8 mouse cellular contexts compared by ENCODE assay signal in the genomic region with DNA sequence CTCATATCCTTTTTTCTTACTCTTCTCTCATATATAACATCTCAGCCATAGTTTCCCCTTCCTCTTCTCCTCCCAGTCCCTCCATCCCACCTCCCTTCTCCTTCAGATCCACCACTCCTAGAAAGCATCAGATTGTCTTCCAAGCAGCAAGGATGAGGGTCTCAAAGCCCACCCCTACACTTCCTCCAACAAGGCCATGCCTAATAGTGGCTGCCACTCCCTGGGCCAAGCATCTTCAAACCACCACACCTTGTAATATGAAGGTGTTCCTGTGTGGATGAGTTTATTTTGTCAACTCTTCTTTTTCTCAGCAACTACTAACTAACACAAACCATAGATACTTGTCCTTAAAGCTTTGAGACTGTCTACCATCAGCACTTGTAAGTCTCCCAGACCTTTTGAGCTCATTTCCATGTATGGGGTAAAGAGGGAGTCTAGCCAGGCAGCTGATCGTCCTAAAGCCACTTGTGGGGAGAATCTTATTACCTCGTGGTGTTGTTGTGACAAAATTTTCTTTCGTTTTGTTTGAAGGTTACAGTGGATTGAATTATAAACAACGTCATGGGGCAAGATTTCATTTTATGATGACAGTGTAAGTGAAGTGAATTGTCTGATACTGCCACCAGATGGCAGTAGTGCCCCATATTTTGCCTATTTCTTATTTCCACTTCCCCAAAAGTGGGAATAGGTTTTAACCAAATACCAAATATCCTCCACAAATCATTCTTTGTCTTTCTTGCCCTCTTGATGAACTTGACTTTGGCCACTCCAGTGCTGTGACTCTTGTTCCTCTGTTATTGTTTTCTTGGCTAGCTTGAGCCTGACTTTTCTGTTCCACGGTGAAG. TPM values are rescaled to one million over a fixed set of nuclear protein-coding genes. Genes with fewer than 3 reads are reported as not detected.
DNase-seq lines count a peak whose midpoint lies in the region; ATAC-seq and TF ChIP-seq lines count a peak whose summit lies in the region.

No protein-coding gene starts in this region.

- no peaks in the 10 kb centered on the region for H3K36me3 ChIP-seq in MEL (ENCODE audit: control insufficient read depth in 1 of 2, insufficient read depth in 2 of 2, low read length in 2 of 2)
- H3K36me3 ChIP-seq in intestine, postnatal 0 days (ENCODE audit: control insufficient read depth, insufficient read depth) = peaks cover 8% of the 10 kb centered on the region; the same call in 1 of the 2 replicates
- 0 out of 2 replicates have a peak, but pooled peaks cover 5% of the 10 kb centered on the region for H3K36me3 ChIP-seq in liver, postnatal 0 days (replicated peaks; ENCODE audit: insufficient read depth, low read length)
- peaks cover 9% of the 10 kb centered on the region; the same call in 1 of the 2 replicates for H3K36me3 ChIP-seq in neural tube, embryonic 15.5 days

- no peaks in the 10 kb centered on the region for H3K4me1 ChIP-seq in MEL (ENCODE audit: control insufficient read depth in 1 of 2, insufficient read depth in 2 of 2, low read length in 2 of 2)
- peaks cover 7% of the 10 kb centered on the region; the same call in 1 of the 2 replicates for H3K4me1 ChIP-seq in intestine, postnatal 0 days (replicated peaks; ENCODE audit: control insufficient read depth, insufficient read depth, low read length)
- no peaks in the 10 kb centered on the region for H3K4me1 ChIP-seq in liver, postnatal 0 days (ENCODE audit: insufficient read depth)
- H3K4me1 ChIP-seq in neural tube, embryonic 15.5 days = no peaks in the 10 kb centered on the region

- TF ChIP-seq POLR2A in MEL (IDR thresholded peaks at IDR 0.05; ENCODE audit: control insufficient read depth in 1 of 2, insufficient read depth in 1 of 2, low read depth in 1 of 2, low read length in 2 of 2, poor library complexity in 1 of 2) = no peak

- no peaks in the 10 kb centered on the region for H3K27me3 ChIP-seq in MEL (ENCODE audit: control insufficient read depth in 1 of 2, insufficient read depth in 2 of 2, low read length in 2 of 2)
- no peaks in the 10 kb centered on the region for H3K27me3 ChIP-seq in intestine, postnatal 0 days (replicated peaks; ENCODE audit: control insufficient read depth, insufficient read depth, low read length)
- H3K27me3 ChIP-seq in liver, postnatal 0 days (ENCODE audit: insufficient read depth, low read length) = no peaks in the 10 kb centered on the region
- H3K27me3 ChIP-seq in neural tube, embryonic 15.5 days (replicated peaks) = peaks cover 26% of the 10 kb centered on the region

- no peak overlapping the region for H3K9ac ChIP-seq in MEL (ENCODE audit: control insufficient read depth, low read depth, low read length, poor library complexity, severe bottlenecking)
- no peak overlapping the region for H3K9ac ChIP-seq in intestine, postnatal 0 days (ENCODE audit: low read depth, low read length)
- no peak overlapping the region for H3K9ac ChIP-seq in liver, postnatal 0 days (replicated peaks)
- H3K9ac ChIP-seq in neural tube, embryonic 15.5 days (replicated peaks) = no peak overlapping the region

- no peak overlapping the region for H3K4me3 ChIP-seq in MEL (ENCODE audit: control insufficient read depth in 1 of 2, insufficient read depth in 1 of 2, low read depth in 2 of 2, low read length in 2 of 2)
- H3K4me3 ChIP-seq in intestine, postnatal 0 days (ENCODE audit: low read depth, low read length) = no peak overlapping the region
- H3K4me3 ChIP-seq in liver, postnatal 0 days (ENCODE audit: low read depth, low read length) = no peak overlapping the region
- no peak overlapping the region for H3K4me3 ChIP-seq in neural tube, embryonic 15.5 days (replicated peaks)

- peak; percentile 62 for DNase-seq in cerebellum, adult 11 months
- peak; percentile 77 for DNase-seq in MEL (ENCODE audit: low read depth, low spot score)
- DNase-seq in cerebellum, adult 9-10 months = peak; percentile 83
- DNase-seq in liver, postnatal 0 days = peak; percentile 55

- TF ChIP-seq RAD21 in MEL (IDR thresholded peaks at IDR 0.05; ENCODE audit: low read depth, low read length) = peak; percentile 94

- H3K4me2 ChIP-seq in intestine, postnatal 0 days (replicated peaks; ENCODE audit: low read depth) = 0 out of 2 replicates have a peak overlapping the region, but pooled peaks have one; percentile 6
- H3K4me2 ChIP-seq in liver, postnatal 0 days (ENCODE audit: low read depth, low read length) = no peak overlapping the region
- H3K4me2 ChIP-seq in neural tube, embryonic 15.5 days = no peak overlapping the region

- WGBS in intestine, postnatal 0 days = 15% methylated on average over 5 of the region's 5 CpGs
- 21% methylated on average over 5 of the region's 5 CpGs for WGBS in liver, postnatal 0 days (ENCODE audit: insufficient replicate concordance)
- 15% methylated on average over 5 of the region's 5 CpGs for WGBS in neural tube, embryonic 15.5 days

- ATAC-seq in cerebellum, adult (ENCODE audit: insufficient number of reproducible peaks, low FRiP score, low TSS enrichment) = no peak
- ATAC-seq in frontal cortex, adult (ENCODE audit: low TSS enrichment) = peak; percentile 67
- peak; percentile 32; the same call in 1 of the 2 replicates for ATAC-seq in intestine, postnatal 0 days
- ATAC-seq in liver, postnatal 0 days = no peak
- ATAC-seq in neural tube, embryonic 15.5 days (ENCODE audit: low FRiP score) = 0 out of 2 replicates have a peak, but pooled peaks have one; percentile 49

- H3K9me3 ChIP-seq in MEL (replicated peaks; ENCODE audit: insufficient read depth, low read length) = no peaks in the 10 kb centered on the region
- no peaks in the 10 kb centered on the region for H3K9me3 ChIP-seq in intestine, postnatal 0 days (ENCODE audit: control insufficient read depth)
- no peaks in the 10 kb centered on the region for H3K9me3 ChIP-seq in liver, postnatal 0 days (ENCODE audit: low read length)
- no peaks in the 10 kb centered on the region for H3K9me3 ChIP-seq in neural tube, embryonic 15.5 days (replicated peaks)

- H3K79me2 ChIP-seq in MEL (ENCODE audit: control insufficient read depth, insufficient read depth, low read length, poor library complexity) = no peaks in the 10 kb centered on the region

- H3K27ac ChIP-seq in MEL (ENCODE audit: control insufficient read depth, low read depth, low read length) = no peak overlapping the region
- no peak overlapping the region for H3K27ac ChIP-seq in intestine, postnatal 0 days (ENCODE audit: low read depth, low read length)
- no peak overlapping the region for H3K27ac ChIP-seq in liver, postnatal 0 days (ENCODE audit: low read depth)
- H3K27ac ChIP-seq in neural tube, embryonic 15.5 days (replicated peaks) = no peak overlapping the region

- TF ChIP-seq EP300 in MEL (IDR thresholded peaks at IDR 0.05; ENCODE audit: low read depth in 1 of 2, low read length in 2 of 2) = no peak
- TF ChIP-seq EP300 in liver, postnatal 0 days (IDR thresholded peaks at IDR 0.05; ENCODE audit: low read depth) = no peak

- peak; percentile 7 to 90 (median 69); a peak in 4 of 6 replicates for TF ChIP-seq CTCF in MEL (IDR thresholded peaks at IDR 0.05 in 2 of 3, conservative IDR thresholded peaks at IDR 0.05 in 1 of 3; ENCODE audit: control insufficient read depth in 1 of 3, insufficient read depth in 1 of 3, low read depth in 2 of 3, low read length in 3 of 3, poor library complexity in 1 of 3, severe bottlenecking in 1 of 3)
- TF ChIP-seq CTCF in intestine, postnatal 0 days (IDR thresholded peaks at IDR 0.05; ENCODE audit: low read depth) = peak; percentile 87
- TF ChIP-seq CTCF in liver, postnatal 0 days (IDR thresholded peaks at IDR 0.05; ENCODE audit: low read depth) = peak; percentile 84

TF ChIP-seq in MEL, 35 proteins besides CTCF, POLR2A, EP300 and RAD21:
- TF ChIP-seq ZC3H11A (IDR thresholded peaks at IDR 0.05; ENCODE audit: low read depth, low read length) (peak; percentile 88), ZKSCAN1 (IDR thresholded peaks at IDR 0.05; ENCODE audit: low read depth, low read length) (no peak), SMC3 (IDR thresholded peaks at IDR 0.05; ENCODE audit: low read depth, low read length) (peak; percentile 87)

RNA-seq across cellular contexts. Expression of a gene that starts 14.6 kb away (rescaled TPM):
- 32.0 and 36.3 TPM in 2 replicates for total RNA-seq in MEL (2012; rRNA removed)
- 10 to 100 TPM in 1 of 2 experiments, not detected in 1; 40.9 TPM for polyA plus RNA-seq in MEL (2012; ENCODE audit: insufficient read depth in 1 of 2, insufficient read length in 2 of 2, low read depth in 1 of 2, low replicate concordance in 2 of 2, missing spikeins in 1 of 2)
- 16.3 and 16.6 TPM in 2 replicates for polyA plus RNA-seq in intestine, postnatal 0 days (2015; fragmentation: Nextera tagmentation; extraction: Ambion mirVana)
- polyA plus RNA-seq in liver, postnatal 0 days (2015; fragmentation: Nextera tagmentation; extraction: Ambion mirVana) = 7.3 and 8.6 TPM in 2 replicates
- 17.9 and 19.4 TPM in 2 replicates for polyA plus RNA-seq in neural tube, embryonic 15.5 days (2015; fragmentation: Nextera tagmentation; extraction: Ambion mirVana)

RNA-seq across cellular contexts. Expression of a gene that starts 14.6 kb away (rescaled TPM):
- total RNA-seq in MEL (2012; rRNA removed) = 22.0 and 23.4 TPM in 2 replicates
- 10 to 100 TPM in 1 of 2 experiments, not detected in 1; 30.9 TPM for polyA plus RNA-seq in MEL (2012; ENCODE audit: insufficient read depth in 1 of 2, insufficient read length in 2 of 2, low read depth in 1 of 2, low replicate concordance in 2 of 2, missing spikeins in 1 of 2)
- polyA plus RNA-seq in intestine, postnatal 0 days (2015; fragmentation: Nextera tagmentation; extraction: Ambion mirVana) = 73.5 and 80.7 TPM in 2 replicates
- polyA plus RNA-seq in liver, postnatal 0 days (2015; fragmentation: Nextera tagmentation; extraction: Ambion mirVana) = 8.8 and 9.4 TPM in 2 replicates
- polyA plus RNA-seq in neural tube, embryonic 15.5 days (2015; fragmentation: Nextera tagmentation; extraction: Ambion mirVana) = 47.5 and 48.8 TPM in 2 replicates

Comparison
In these comparisons a context has a peak if more than half of its experiments do, and no peak if none do; other contexts are left out.
1. ATAC-seq: peak in frontal cortex, adult (single experiment), intestine, postnatal 0 days (single experiment) and neural tube, embryonic 15.5 days (single experiment); none in cerebellum, adult (single experiment) and liver, postnatal 0 days (single experiment).
2. Peak in every context shown above with its lines, with median percentiles within 50 percentile points of each other: DNase-seq and CTCF ChIP-seq.